Mouse (Mus musculus) lung, postnatal 0 days (tissue): ENCODE results near the gene Vmn2r8. TPM values are rescaled to one million over a fixed set of nuclear protein-coding genes. Genes with fewer than 3 reads are reported as not detected.
"Not testable (repeated sequence)": the region's sequence is repeated elsewhere in the genome, so short reads cannot be mapped to it uniquely, and the experiment has no call there.

Source experiments
- ATAC-seq: fragments of 200-750 bp; cut with Nextera tagmentation; 2 replicates; pipeline ENCODE4 v1.8.0; 2017; ENCODE audit warnings: moderate library complexity
- DNase-seq: peaks from one replicate; pipeline ENCODE4 v3.0.0-alpha.2; 2016; ENCODE audit warnings: low spot score
- H3K27ac ChIP-seq: fragments of 300-500 bp; sonication (generic); 2 replicates; pipeline ENCODE4 v1.5.1; 2014; ENCODE audit warnings: antibody characterized with exemption, mild to moderate bottlenecking, low read length, mixed read lengths
- H3K27me3 ChIP-seq: fragments of 300-500 bp; sonication (generic); replicated peaks from 2 replicates; pipeline ENCODE4 v1.6.1; 2014; ENCODE audit warnings: low read length, mixed read lengths; ENCODE audit not compliant: insufficient read depth
- H3K36me3 ChIP-seq: fragments of 300-500 bp; sonication (generic); 2 replicates; pipeline ENCODE4 v1.6.1; 2014; ENCODE audit warnings: low read length, mixed read lengths; ENCODE audit not compliant: insufficient read depth
- H3K4me1 ChIP-seq: fragments of 300-500 bp; sonication (generic); 2 replicates; pipeline ENCODE4 v1.6.1; 2014; ENCODE audit warnings: antibody characterized with exemption, low read depth, low read length, mixed read lengths; ENCODE audit not compliant: insufficient read depth
- H3K4me2 ChIP-seq: fragments of 300-500 bp; sonication (generic); replicated peaks from 2 replicates; pipeline ENCODE4 v1.6.1; 2014; ENCODE audit warnings: low read depth, mild to moderate bottlenecking, low read length, moderate library complexity, mixed read lengths
- H3K4me3 ChIP-seq: fragments of 300-500 bp; sonication (generic); 2 replicates; pipeline ENCODE4 v1.5.1; 2014; ENCODE audit warnings: low read depth, low read length
- H3K9ac ChIP-seq: fragments of 300-500 bp; sonication (generic); replicated peaks from 2 replicates; pipeline ENCODE4 v1.6.1; 2014; ENCODE audit warnings: low read depth, mild to moderate bottlenecking
- H3K9me3 ChIP-seq: fragments of 300-500 bp; sonication (generic); 2 replicates; pipeline ENCODE4 v1.6.1; 2016; ENCODE audit warnings: low read length, mixed read lengths
- CTCF ChIP-seq: IDR thresholded peaks from 2 replicates; pipeline ENCODE4 v1.5.1; 2016; ENCODE audit warnings: antibody characterized with exemption, mild to moderate bottlenecking
- EP300 ChIP-seq: IDR thresholded peaks from 2 replicates; pipeline ENCODE4 v1.6.1; 2016; ENCODE audit warnings: antibody characterized with exemption, mild to moderate bottlenecking, control low read depth
- WGBS: fragments of 180-500 bp; shearing (Covaris S2); extraction: QIAGEN DNeasy Blood & Tissue Kit; methylation state at CpG from one replicate; pipeline ENCODE4 v1.1.7; 2014; 5-methylcytosine and 5-hydroxymethylcytosine counted together
- polyA plus RNA-seq: library from polyadenylated mRNA; unstranded; fragments of >200 nt; fragmentation: Nextera tagmentation; extraction: Ambion mirVana; gene quantifications from 2 replicates; pipeline ENCODE4 v1.2.1, GENCODE M21; 2015

Gene Vmn2r8
- polyA plus RNA-seq, 1 experiment from 2014 or later, result not detected

GRCm38 (mm10) chr5:108790385-108790784 lies 18.3 kb downstream of the Vmn2r8 start:
- peak; percentile 70 for TF ChIP-seq CTCF
- peak; percentile 19 for DNase-seq
- H3K9me3 ChIP-seq, H3K9ac ChIP-seq, H3K4me1 ChIP-seq, H3K36me3 ChIP-seq, H3K4me3 ChIP-seq, H3K27me3 ChIP-seq, ATAC-seq, H3K4me2 ChIP-seq, H3K27ac ChIP-seq: not testable (repeated sequence)
- WGBS, result 34% methylated on average over 1 of the region's 1 CpGs

GRCm38 (mm10) chr5:108774630-108775306 lies 33.9 kb downstream of the Vmn2r8 start, which contains the start of gene Rnf212:
Gene Rnf212 (minus strand): TSS chr5:108774982.
- no peak within 1 kb of the TSS for H3K27ac ChIP-seq
- ATAC-seq, result no peak
- no peak within 1 kb of the TSS for H3K9ac ChIP-seq
- H3K4me1 ChIP-seq, result no peaks in the 10 kb centered on the region
- no peak within 1 kb of the TSS for H3K4me2 ChIP-seq
- H3K4me3 ChIP-seq, result no peak within 1 kb of the TSS
- H3K9me3 ChIP-seq, result no peaks in the 10 kb centered on the region
- TF ChIP-seq CTCF, result no peak
- no peak for TF ChIP-seq EP300
- DNase-seq, result no peak
- H3K36me3 ChIP-seq, result no peaks in the 10 kb centered on the region
- no peaks in the 10 kb centered on the region for H3K27me3 ChIP-seq
- WGBS, result 67% methylated on average over 40 of the region's 40 CpGs

GRCm38 (mm10) chr5:108760002-108760401 lies 48.6 kb downstream of the Vmn2r8 start:
- TF ChIP-seq EP300 (no peak), CTCF (no peak)
- no peak for DNase-seq
- Histone ChIP-seq H3K27me3 (no peaks in the 10 kb centered on the region), H3K27ac (no peak overlapping the region), H3K4me2 (no peak overlapping the region), H3K9me3 (no peaks in the 10 kb centered on the region), H3K9ac (no peak overlapping the region), H3K4me1 (no peaks in the 10 kb centered on the region), H3K4me3 (no peak overlapping the region), H3K36me3 (no peaks in the 10 kb centered on the region)
- 74% methylated on average over 2 of the region's 2 CpGs for WGBS
- ATAC-seq, result no peak

GRCm38 (mm10) chr5:108758396-108758795 lies 50.3 kb downstream of the Vmn2r8 start:
- Histone ChIP-seq H3K4me3 (no peak overlapping the region), H3K36me3 (no peaks in the 10 kb centered on the region), H3K9ac (no peak overlapping the region), H3K9me3 (no peaks in the 10 kb centered on the region), H3K4me1 (no peaks in the 10 kb centered on the region), H3K27ac (no peak overlapping the region), H3K27me3 (no peaks in the 10 kb centered on the region), H3K4me2 (no peak overlapping the region)
- peak; percentile 49 for TF ChIP-seq CTCF
- TF ChIP-seq EP300, result no peak
- 36% methylated on average over 3 of the region's 3 CpGs for WGBS
- ATAC-seq (no peak), DNase-seq (peak; percentile 16)

GRCm38 (mm10) chr5:108751258-108751657 lies 57.4 kb downstream of the Vmn2r8 start:
- not testable (repeated sequence) for ATAC-seq, H3K9ac ChIP-seq, H3K27me3 ChIP-seq, H3K27ac ChIP-seq, H3K9me3 ChIP-seq, H3K36me3 ChIP-seq, H3K4me1 ChIP-seq, H3K4me3 ChIP-seq, DNase-seq, H3K4me2 ChIP-seq
- 78% methylated on average over 4 of the region's 4 CpGs for WGBS

GRCm38 (mm10) chr5:108750328-108751210 lies 58.1 kb downstream of the Vmn2r8 start:
- Histone ChIP-seq H3K9ac (no peak overlapping the region), H3K4me1 (no peaks in the 10 kb centered on the region), H3K4me2 (no peak overlapping the region), H3K27ac (no peak overlapping the region), H3K4me3 (no peak overlapping the region), H3K36me3 (no peaks in the 10 kb centered on the region), H3K27me3 (no peaks in the 10 kb centered on the region), H3K9me3 (no peaks in the 10 kb centered on the region)
- 76% methylated on average over 5 of the region's 5 CpGs for WGBS
- ATAC-seq, result no peak
- no peak for DNase-seq
- TF ChIP-seq EP300 (no peak), CTCF (no peak)
